Mouse (Mus musculus) C2C12 (cell line): Measurements from ENCODE around the gene Slc26a10.

Experiments used
- MYOD1 ChIP-seq: IDR thresholded peaks from one replicate; pipeline ENCODE4 v1.6.1; 2011; ENCODE audit warnings: low read depth; ENCODE audit not compliant: control insufficient read depth, insufficient read length
- USF1 ChIP-seq: IDR thresholded peaks from one replicate; pipeline ENCODE4 v1.6.1; 2011; ENCODE audit warnings: low read depth, mild to moderate bottlenecking, control low read depth, moderate library complexity

GRCm38 (mm10) chr10:127174170-127174569 is 6.3 kb downstream of the Slc26a10 start:
- TF ChIP-seq MYOD1 (no peak), USF1 (no peak)
